Comparison of ENCODE assay signal across 13 mouse cellular contexts in the genomic region with DNA sequence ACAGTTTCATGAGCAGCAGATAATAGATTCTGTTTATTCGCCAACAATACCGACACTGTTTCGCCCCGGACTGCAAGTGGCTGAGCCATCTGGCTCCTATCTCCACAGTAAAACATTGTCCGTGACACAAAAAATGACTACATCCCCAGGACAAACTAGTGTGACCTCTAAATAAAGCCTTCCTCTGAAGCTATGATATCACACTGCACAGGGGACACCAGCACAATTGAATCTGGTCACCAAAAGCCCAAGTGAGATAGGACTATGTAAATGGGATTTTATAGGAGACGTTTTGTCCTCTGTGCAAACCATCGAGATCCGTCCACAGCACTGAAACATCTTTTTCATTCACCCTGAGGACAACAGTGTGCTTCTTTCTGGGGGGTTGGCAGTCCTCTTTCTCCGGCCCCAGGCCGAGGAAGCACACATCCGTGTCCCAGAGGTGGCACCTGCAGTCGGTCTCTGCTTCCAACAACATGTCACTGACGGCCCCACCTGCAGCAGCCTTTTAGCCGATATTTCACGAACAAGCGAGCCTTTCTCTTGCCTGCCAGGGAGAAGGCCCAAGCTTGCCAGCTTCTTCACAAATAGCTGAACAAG. TPM values are rescaled to one million over a fixed set of nuclear protein-coding genes. Genes with fewer than 3 reads are reported as not detected.
A peak's percentile ranks its signal among the peaks of the same experiment; 100 is the strongest.
DNase-seq lines count a peak whose midpoint lies in the region; ATAC-seq lines count a peak whose summit lies in the region.
"Had no signal": no experiment of that assay in that cellular context is flagged by ENCODE, and none has a peak within 500 bp of the region (broad histone marks: within the 10 kb centered on the region; RNA-seq: fewer than 3 reads in every experiment).

No protein-coding gene starts in this region.

- H3K27me3 ChIP-seq in forebrain, embryonic 12.5 days, result peaks cover 88% of the 10 kb centered on the region
- peaks cover 65% of the 10 kb centered on the region for H3K27me3 ChIP-seq in forebrain, embryonic 15.5 days

- H3K9ac ChIP-seq in forebrain, embryonic 12.5 days, result no peak overlapping the region
- H3K9ac ChIP-seq in forebrain, embryonic 15.5 days (replicated peaks), result no peak overlapping the region
- H3K9ac ChIP-seq: liver, embryonic 12.5 days had no signal

- H3K36me3 ChIP-seq in forebrain, embryonic 12.5 days (replicated peaks), result no peaks in the 10 kb centered on the region
- no peaks in the 10 kb centered on the region for H3K36me3 ChIP-seq in forebrain, embryonic 15.5 days
- H3K36me3 ChIP-seq: liver, embryonic 12.5 days had no signal

- peak; percentile 6 to 7 for DNase-seq in frontal cortex, postnatal 25 days (ENCODE audit: low spot score in 2 of 2)
- DNase-seq in layer of hippocampus, postnatal 36 days, result peak; percentile 46 to 53
- peak; percentile 7 to 23 for DNase-seq in right cerebral cortex, adult 2 months (ENCODE audit: low spot score in 2 of 2)
- no peak for DNase-seq in T-cell, adult 2 months (ENCODE audit: low spot score)
- DNase-seq in ovary, adult 18-20 months (ENCODE audit: low spot score), result no peak
- DNase-seq in cerebellum, adult 8-10 months, result no peak
- DNase-seq: kidney, postnatal 36 days; thymus, postnatal 36 days had no signal

- no peak overlapping the region for H3K4me2 ChIP-seq in forebrain, embryonic 12.5 days
- H3K4me2 ChIP-seq in forebrain, embryonic 15.5 days (replicated peaks), result no peak overlapping the region
- H3K4me2 ChIP-seq: liver, embryonic 12.5 days had no signal

- 49% methylated on average over 16 of the region's 16 CpGs for WGBS in forebrain, embryonic 12.5 days
- 34% methylated on average over 16 of the region's 16 CpGs for WGBS in forebrain, embryonic 15.5 days

- peaks cover 67% of the 10 kb centered on the region for H3K4me1 ChIP-seq in forebrain, embryonic 12.5 days
- H3K4me1 ChIP-seq in forebrain, embryonic 15.5 days, result peaks cover 46% of the 10 kb centered on the region
- H3K4me1 ChIP-seq: liver, embryonic 12.5 days had no signal

- 0 out of 2 replicates have a peak, but pooled peaks have one; percentile 2 for ATAC-seq in forebrain, embryonic 12.5 days (ENCODE audit: low FRiP score)
- no peak for ATAC-seq in forebrain, embryonic 15.5 days (replicated peaks)
- ATAC-seq: liver, embryonic 12.5 days had no signal

- no peaks in the 10 kb centered on the region for H3K9me3 ChIP-seq in forebrain, embryonic 12.5 days
- H3K9me3 ChIP-seq in forebrain, embryonic 15.5 days, result no peaks in the 10 kb centered on the region
- H3K9me3 ChIP-seq: liver, embryonic 12.5 days had no signal

- peak overlapping the region; percentile 67 for H3K27ac ChIP-seq in forebrain, embryonic 12.5 days
- no peak overlapping the region for H3K27ac ChIP-seq in forebrain, embryonic 15.5 days (replicated peaks)
- H3K27ac ChIP-seq: liver, embryonic 12.5 days had no signal

- no peak overlapping the region for H3K4me3 ChIP-seq in forebrain, embryonic 12.5 days (replicated peaks)
- no peak overlapping the region for H3K4me3 ChIP-seq in forebrain, embryonic 15.5 days
- H3K4me3 ChIP-seq: liver, embryonic 12.5 days had no signal

RNA-seq across cellular contexts. Expression of a gene that starts 36.0 kb away (rescaled TPM):
- polyA plus RNA-seq in forebrain, embryonic 12.5 days (2016; fragmentation: Nextera tagmentation; extraction: Ambion mirVana), result 9.9 and 11.8 TPM in 2 replicates
- 29.6 and 33.4 TPM in 2 replicates for polyA plus RNA-seq in forebrain, embryonic 15.5 days (2015; fragmentation: Nextera tagmentation; extraction: Ambion mirVana)
- total RNA-seq in layer of hippocampus, postnatal 36 days (2021), result 100 to 1,000 TPM; 128 to 134 TPM
- total RNA-seq: granulocyte monocyte progenitor cell, adult 5-6 weeks; MEL had no signal
- polyA plus RNA-seq: liver, embryonic 12.5 days had no signal

Comparison
In these comparisons a context has a peak if more than half of its experiments do, and no peak if none do; other contexts are left out.
1. DNase-seq: peak in frontal cortex, postnatal 25 days (2 of 2), layer of hippocampus, postnatal 36 days (2 of 2) and right cerebral cortex, adult 2 months (2 of 2); none in T-cell, adult 2 months (single experiment), ovary, adult 18-20 months (single experiment) and cerebellum, adult 8-10 months (single experiment).